10 mouse cellular contexts compared by ENCODE assay signal in genomic region chr19:50362655-50363500, GRCm38 (mm10).
DNase-seq lines count a peak whose midpoint lies in the region; ATAC-seq and TF ChIP-seq lines count a peak whose summit lies in the region.
"Had no signal": no experiment of that assay in that cellular context is flagged by ENCODE, and none has a peak within 500 bp of the region (broad histone marks: within the 10 kb centered on the region; RNA-seq: fewer than 3 reads in every experiment).

No protein-coding gene starts in this region.

- no peak overlapping the region for H3K9ac ChIP-seq in forebrain, embryonic 16.5 days (replicated peaks; ENCODE audit: low read depth, low read length)
- H3K9ac ChIP-seq in midbrain, embryonic 11.5 days (ENCODE audit: low read length): no peak overlapping the region
- H3K9ac ChIP-seq: limb, embryonic 12.5 days had no signal

- no peaks in the 10 kb centered on the region for H3K36me3 ChIP-seq in E14TG2a.4 (ENCODE audit: insufficient read depth, low read length)
- H3K36me3 ChIP-seq in forebrain, embryonic 16.5 days (ENCODE audit: control insufficient read depth, insufficient read depth): no peaks in the 10 kb centered on the region
- no peaks in the 10 kb centered on the region for H3K36me3 ChIP-seq in midbrain, embryonic 11.5 days (ENCODE audit: control insufficient read depth, insufficient read depth, low read length)
- H3K36me3 ChIP-seq: limb, embryonic 12.5 days had no signal

- TF ChIP-seq CTCF in E14TG2a.4 (conservative IDR thresholded peaks at IDR 0.05; ENCODE audit: low read length): peak; percentile 16

- H3K4me2 ChIP-seq in forebrain, embryonic 16.5 days (ENCODE audit: low read length): no peak overlapping the region
- H3K4me2 ChIP-seq in midbrain, embryonic 11.5 days: peak overlapping the region; percentile 13; the same call in 1 of the 2 replicates
- H3K4me2 ChIP-seq: limb, embryonic 12.5 days had no signal

- H3K4me3 ChIP-seq in E14TG2a.4 (replicated peaks; ENCODE audit: low read length): no peak overlapping the region
- H3K4me3 ChIP-seq in forebrain, embryonic 16.5 days (replicated peaks; ENCODE audit: low read length): no peak overlapping the region
- no peak overlapping the region for H3K4me3 ChIP-seq in midbrain, embryonic 11.5 days (ENCODE audit: low read depth, low read length)
- H3K4me3 ChIP-seq: limb, embryonic 12.5 days had no signal

- no peak overlapping the region for H3K27ac ChIP-seq in forebrain, embryonic 16.5 days (ENCODE audit: low read length)
- peak overlapping the region; percentile 32 for H3K27ac ChIP-seq in midbrain, embryonic 11.5 days (ENCODE audit: low read depth, low read length)
- H3K27ac ChIP-seq: limb, embryonic 12.5 days had no signal

- H3K4me1 ChIP-seq in E14TG2a.4 (replicated peaks; ENCODE audit: low read depth, low read length): 0 out of 2 replicates have a peak, but pooled peaks cover 2% of the 10 kb centered on the region
- peaks cover 3% of the 10 kb centered on the region; the same call in 1 of the 2 replicates for H3K4me1 ChIP-seq in forebrain, embryonic 16.5 days (replicated peaks; ENCODE audit: control insufficient read depth, insufficient read depth, low read length)
- H3K4me1 ChIP-seq in midbrain, embryonic 11.5 days (ENCODE audit: control insufficient read depth, insufficient read depth, low read length): no peaks in the 10 kb centered on the region

- peak; percentile 4 for DNase-seq in 3T3-L1 (ENCODE audit: low read depth, low spot score)
- DNase-seq in midbrain, embryonic 11.5 days (ENCODE audit: low spot score, missing footprints): peak; percentile 93
- DNase-seq in frontal cortex, postnatal 10 days (ENCODE audit: low spot score in 2 of 2): no peak
- DNase-seq in adrenal gland, adult 18-20 months (ENCODE audit: low spot score in 2 of 2): no peak
- no peak for DNase-seq in kidney, postnatal 14 days
- DNase-seq: kidney, adult 11 months had no signal

- 6% methylated on average over 9 of the region's 9 CpGs for WGBS in forebrain, embryonic 16.5 days
- WGBS in midbrain, embryonic 11.5 days: 13% methylated on average over 9 of the region's 9 CpGs

- ATAC-seq in forebrain, embryonic 16.5 days: peak; percentile 94
- peak; percentile 92 for ATAC-seq in midbrain, embryonic 11.5 days (ENCODE audit: low FRiP score)
- ATAC-seq: Patski had no signal

- H3K9me3 ChIP-seq in E14TG2a.4 (ENCODE audit: low read length): no peaks in the 10 kb centered on the region
- H3K9me3 ChIP-seq in forebrain, embryonic 16.5 days (ENCODE audit: control insufficient read depth, low read length): no peaks in the 10 kb centered on the region
- H3K9me3 ChIP-seq in midbrain, embryonic 11.5 days (ENCODE audit: control insufficient read depth, low read length): no peaks in the 10 kb centered on the region
- H3K9me3 ChIP-seq: limb, embryonic 12.5 days had no signal

- no peaks in the 10 kb centered on the region for H3K27me3 ChIP-seq in E14TG2a.4 (ENCODE audit: insufficient read depth, low read length)
- H3K27me3 ChIP-seq in forebrain, embryonic 16.5 days (replicated peaks; ENCODE audit: control insufficient read depth, insufficient read depth, low read length): no peaks in the 10 kb centered on the region
- H3K27me3 ChIP-seq in midbrain, embryonic 11.5 days (ENCODE audit: control insufficient read depth, insufficient read depth, low read length): no peaks in the 10 kb centered on the region
- H3K27me3 ChIP-seq: limb, embryonic 12.5 days; Patski had no signal

Comparison
In these comparisons a context has a peak if more than half of its experiments do, and no peak if none do; other contexts are left out.
1. DNase-seq: peak in 3T3-L1 (single experiment) and midbrain, embryonic 11.5 days (single experiment); none in frontal cortex, postnatal 10 days (0 of 2), adrenal gland, adult 18-20 months (0 of 2) and kidney, postnatal 14 days (single experiment).